Mouse (Mus musculus): Measurements from ENCODE around the gene Chad.
A peak's percentile ranks its signal among the peaks of the same experiment; 100 is the strongest.

Chad gene

DNA sequence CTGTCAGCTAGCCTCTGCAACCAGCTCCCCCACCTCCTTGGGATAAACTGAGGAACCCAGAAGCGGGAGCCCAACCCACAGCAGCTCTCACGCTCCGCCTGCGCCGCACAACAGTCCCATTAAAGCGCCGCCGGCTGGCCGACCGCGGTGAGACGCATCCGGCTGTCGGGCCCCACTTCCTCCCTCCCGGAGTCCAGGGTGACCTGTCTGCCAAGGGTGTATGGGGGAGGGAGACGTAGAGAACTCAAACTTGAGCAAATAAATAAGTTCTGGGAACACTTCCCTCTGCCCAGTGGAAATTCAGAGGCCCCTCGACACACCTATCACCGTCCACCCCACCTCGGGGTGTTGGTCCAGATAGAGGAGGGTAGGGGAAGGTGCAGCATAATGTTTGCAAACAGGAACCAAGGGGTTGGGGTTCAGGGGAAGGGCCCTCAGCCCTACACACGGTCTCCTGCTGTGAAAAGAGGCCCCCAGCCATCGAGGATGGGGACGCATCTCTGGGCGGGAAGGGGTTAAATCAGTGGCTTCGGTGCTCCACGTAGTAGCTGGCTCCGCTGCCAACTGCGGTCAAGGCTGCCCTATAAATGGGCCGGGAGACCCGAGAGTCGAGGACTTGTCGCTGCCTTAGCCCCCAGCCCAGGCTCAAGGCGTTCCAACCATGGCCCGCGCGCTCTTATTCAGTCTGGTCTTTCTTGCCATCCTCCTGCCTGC lies at the start of gene Chad:
Chad (plus strand) TSS at position 611 of the 714 bp plus-strand sequence.
- DNase-seq: peak; percentile 50

DNA sequence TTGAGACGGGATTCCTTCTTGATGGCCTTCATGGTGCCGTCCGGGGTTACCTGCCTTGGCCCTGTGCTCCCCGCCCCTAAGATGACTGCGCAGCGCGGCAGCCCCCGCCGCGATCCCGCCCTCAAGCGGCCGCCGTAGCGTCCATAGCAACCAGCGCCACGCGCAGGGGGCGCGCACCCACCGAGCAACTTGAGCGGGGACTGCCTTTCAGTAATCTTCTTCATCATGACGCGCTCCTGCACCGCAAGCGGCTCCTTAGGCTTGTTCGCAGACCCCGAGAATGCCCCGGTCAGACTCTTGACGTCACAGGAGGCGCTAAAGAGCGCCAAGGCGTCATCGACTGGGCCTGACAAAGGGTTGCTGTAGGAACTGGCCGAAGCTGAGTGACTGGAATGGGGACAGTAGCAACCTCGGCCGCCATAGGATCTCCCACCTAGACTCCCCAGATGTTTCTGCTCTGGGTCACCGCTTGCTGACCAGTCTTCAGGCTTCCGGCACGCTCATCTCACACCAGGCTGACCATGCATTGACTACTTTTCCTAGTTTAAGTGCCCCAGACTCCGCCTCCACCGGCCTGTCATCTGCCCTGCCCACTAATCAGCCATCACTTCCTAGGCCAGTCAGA lies 43.5 kb upstream of the Chad start, which contains the start of gene Mycbpap:
Mycbpap (minus strand) TSS at position 524 of the 625 bp plus-strand sequence.
- peak; percentile 39 for DNase-seq

DNA sequence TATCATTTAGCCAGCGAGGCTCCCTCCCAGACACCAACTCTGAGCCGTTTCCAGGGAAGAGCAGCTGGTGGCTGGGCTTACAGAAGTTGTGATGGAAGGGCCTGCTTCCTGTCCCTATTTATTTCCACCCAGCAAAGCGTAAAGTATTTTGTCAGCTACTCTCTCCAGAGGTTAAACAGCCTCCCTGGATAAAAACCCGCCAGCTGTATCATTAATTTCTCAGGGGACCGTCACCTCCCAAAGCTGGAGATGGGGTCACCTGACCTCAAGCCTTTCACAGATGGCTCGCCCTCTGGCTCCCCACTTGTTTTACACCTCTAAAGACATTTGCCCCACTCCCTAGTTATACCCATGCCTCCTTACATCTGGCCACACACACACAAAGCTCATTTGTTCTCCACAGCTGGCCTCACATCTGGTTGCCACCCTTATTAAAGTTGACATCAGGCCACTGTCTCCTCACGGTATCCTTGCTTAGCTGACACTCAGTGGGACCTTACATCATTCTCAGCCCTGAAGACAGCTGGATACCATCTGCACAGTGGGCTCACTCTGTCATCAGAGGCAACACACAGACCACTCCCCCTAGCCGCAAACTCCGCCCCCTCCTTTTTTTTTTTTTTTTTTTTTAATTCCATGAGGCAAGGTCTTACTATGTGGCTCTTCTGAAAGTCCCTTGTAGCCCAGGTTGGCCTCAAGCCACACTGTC lies 38.5 kb upstream of the Chad start:
- DNase-seq: no peak

DNA sequence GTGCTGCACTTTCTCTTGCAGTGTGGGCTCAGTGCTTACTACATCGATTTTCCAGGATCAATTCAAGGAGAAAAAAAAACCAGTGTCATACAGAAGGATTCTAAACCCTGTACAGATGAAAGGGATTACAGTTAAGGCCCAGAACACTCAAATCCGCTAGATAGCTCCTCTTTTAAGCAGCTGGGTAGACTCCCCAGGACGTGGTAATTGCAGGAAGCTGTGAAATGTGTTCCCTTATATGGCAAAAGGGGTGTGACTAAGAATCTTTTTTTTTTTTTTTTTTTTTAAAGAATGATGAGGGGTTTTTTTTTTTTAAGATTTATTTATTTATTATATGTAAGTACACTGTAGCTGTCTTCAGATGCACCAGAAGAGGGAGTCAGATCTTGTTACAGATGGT lies 36.0 kb upstream of the Chad start:
- DNase-seq: no peak

DNA sequence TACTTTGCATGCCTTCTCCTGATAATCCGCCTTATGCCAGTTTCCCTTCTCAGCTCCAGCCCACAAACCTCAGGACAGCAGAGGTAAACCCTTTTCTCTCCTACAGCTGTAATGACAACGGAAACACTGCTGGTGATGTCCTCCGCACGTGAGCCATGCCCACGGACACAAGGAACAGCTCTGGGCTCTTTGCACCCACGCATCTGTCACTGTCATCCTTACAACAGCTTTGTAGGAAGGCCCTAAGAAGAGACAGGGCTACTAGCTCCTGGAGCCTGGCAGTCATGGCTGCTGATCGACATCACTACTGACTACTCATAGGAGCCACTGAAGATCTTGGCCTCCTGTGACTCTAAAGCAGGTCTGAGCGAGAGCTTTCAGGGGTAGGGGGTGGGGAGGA lies 31.7 kb upstream of the Chad start:
- DNase-seq: no peak

DNA sequence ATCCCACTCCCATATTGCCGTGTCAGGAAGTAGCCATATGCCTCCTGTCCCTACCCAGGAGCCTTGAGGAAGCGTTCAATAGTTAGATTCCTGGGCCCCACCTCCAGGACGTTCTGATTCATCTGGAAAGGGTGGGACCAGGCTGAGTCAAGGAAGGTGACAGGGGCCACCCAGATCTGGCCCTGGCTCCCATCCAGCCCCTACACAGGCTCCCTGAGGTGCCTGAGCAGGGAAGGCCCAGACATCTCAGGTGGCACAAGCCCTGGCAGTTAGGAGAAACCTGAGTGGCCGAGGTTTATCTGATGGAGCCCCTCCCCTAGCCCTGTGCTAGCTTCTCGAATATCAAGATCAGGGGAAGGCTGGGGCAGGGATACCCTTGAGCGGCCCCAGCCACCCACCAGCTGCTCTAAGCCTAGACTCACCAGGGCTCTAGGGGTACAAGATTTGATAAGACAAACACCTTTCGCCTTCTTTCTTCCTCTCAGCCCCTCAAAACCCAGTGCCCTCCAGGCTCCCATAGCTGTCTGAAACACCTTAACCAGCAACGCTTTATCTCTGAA lies 26.0 kb upstream of the Chad start:
- no peak for DNase-seq

DNA sequence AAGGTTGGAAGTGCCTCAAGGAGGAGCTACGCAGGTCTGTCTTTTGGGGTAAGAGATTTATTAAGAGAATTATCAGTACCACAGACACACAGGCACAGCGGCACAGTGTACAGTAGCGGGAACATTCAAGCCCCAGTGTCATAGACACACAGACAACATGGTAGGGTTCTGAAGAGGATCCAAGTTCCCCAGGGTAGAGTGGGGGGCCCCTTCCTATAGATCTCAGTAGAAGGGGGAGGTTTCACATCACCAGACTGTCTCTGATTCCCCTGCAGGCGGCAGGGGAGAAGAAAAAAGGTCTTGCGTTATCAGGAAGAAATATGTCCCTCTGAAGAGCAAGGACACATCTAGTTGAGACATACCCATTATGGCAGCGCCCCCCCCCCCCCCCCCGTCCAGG lies 25.1 kb upstream of the Chad start:
- DNase-seq: no peak

DNA sequence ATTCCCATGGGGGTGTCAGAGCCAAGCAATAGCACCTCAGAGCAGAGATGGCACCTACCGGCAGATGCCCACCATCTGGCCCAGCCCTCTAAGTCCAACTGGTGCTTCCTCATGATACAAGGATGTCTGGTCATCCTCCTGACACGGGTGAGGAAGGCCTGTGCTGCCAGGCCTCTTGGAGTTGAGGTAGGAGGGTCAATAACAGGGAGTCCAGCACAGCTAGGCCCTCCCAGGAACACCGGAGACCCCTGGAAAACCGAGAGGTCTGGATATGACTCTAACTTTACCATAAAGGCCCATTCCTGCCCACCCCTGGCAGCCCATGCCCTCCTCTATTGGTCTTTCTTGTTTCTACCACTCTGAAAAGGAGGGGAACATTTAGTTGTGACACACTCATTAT lies 22.4 kb upstream of the Chad start:
- DNase-seq: no peak

DNA sequence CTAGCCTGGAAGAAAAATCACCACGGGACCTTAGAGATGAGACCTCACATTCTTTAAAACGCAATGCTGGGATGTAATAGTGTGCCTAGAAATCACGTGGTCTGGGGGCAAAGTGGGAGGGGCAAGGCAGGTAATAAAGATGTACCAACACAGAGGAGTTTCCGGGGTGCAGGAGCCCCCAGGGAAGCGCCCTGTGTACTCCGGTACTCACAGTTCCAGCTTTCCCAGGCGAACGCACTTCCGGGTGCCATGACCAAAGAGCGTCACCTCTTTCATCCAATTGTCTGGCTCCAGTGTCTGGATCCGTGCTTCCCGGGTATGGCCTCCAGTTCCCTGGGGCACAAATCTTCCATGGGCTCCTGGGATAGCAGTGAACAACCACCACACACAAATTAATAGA lies 21.5 kb upstream of the Chad start:
- DNase-seq: no peak

DNA sequence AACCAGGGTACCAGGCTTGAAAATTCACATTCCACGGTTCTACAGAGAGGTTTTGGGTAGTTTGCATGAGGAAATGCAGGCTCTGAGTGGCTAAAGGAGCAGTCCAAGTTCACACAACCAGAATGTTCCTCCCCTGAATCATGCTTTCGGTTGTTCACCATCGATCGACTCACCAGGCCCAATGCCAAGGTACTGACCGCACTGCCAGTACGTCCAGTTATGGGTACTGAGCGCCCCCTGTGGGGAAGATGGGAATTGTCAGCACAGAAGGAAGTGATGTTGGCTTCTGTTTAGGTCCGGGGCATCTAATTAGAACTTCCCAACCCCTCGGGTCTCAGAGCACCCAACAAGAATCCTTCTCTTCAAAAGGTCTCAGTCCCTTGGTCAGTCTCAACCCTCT lies 20.9 kb upstream of the Chad start:
- peak; percentile 53 for DNase-seq

DNA sequence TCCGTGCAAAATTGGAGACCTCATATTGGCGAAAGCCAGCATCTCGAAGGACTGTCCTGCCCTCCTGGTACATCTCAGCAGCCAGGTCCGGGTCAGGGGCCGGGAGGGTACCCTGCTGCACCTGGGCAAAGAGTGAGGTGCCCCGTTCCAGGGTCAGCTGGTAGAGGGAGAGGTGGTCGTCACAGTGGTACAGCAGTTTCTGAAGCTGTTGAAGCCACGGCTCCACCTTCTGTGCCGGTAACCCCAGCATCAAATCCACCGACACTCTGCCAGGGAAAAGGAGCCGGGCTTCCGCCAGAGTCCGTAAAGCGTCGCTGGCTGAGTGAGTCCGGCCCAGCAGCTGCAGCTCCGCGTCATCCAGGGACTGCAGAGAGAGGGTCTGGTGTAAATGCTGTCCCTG lies 20.4 kb upstream of the Chad start:
- no peak for DNase-seq

DNA sequence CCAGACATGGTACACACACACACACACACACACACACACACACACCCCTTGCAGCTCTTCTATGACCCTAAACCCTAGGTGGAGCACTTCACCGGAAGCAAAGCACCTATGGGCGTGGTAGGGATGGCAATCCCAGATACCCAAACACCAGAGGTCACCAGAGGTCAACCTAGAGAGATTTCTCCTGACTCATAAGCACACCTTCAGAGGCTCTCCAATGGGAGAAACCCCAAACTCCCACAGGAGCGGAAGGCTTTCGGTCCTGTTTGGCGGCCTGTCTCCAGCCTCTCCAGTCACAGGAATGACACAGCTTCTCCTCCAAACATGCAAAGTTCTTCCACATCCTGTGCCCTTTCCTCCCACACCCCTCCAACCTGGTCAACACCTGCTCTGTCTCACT lies 18.5 kb upstream of the Chad start:
- no peak for DNase-seq

DNA sequence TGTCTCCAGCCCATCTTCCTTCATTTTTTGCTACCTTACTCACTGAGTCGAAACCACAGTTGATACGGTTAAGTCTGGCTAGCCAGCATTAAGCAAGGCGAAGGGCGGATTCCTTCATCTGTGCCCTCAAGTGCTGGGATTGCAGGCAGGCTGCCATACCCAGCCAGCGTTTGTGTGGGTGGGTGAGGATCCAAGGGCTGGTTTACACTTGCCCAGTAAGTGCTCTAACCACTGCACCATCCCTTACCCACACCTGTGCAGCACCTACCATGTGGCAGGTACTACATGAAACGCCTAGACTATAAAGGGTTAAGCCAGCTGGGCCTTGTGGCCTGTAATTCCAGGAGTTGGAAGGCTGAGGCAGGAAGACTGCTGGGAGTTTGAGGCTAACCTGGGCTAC lies 17.6 kb upstream of the Chad start:
- DNase-seq: no peak

DNA sequence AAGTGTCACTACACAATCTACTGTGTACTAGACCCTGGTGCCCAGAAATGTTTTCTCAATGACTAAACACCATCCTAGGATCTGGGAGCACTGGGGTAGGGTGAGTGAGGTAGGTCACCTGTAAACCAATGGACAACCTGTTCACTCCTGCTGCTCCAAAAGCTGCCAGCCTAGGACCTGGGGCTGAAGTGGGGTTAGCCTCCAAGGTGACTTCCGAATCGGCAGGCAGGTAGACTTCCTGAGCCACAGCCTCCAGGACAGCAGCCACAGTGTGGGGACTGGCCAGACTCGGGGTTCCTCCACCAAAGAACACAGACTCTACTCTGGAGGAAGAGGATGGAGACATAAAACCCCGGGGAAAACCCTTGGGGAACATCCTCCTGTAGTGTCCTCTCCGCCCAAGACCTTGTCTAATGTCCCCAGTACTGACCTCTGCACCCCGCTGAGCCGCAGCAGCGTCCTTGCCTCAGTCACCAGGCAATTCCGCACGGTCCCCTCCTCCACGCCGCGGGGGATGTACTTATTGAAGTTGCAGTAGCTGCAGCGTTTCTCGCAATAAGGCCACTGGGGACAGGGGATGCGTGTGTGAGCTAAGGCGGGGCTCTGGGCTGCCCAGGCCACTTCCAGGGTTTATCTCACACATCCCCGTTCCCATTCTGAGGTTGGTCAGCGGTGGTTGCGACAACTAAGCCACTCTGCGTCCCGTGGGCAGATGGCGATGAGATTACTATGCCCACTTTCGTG lies 16.6 kb upstream of the Chad start:
- DNase-seq: peak; percentile 44

DNA sequence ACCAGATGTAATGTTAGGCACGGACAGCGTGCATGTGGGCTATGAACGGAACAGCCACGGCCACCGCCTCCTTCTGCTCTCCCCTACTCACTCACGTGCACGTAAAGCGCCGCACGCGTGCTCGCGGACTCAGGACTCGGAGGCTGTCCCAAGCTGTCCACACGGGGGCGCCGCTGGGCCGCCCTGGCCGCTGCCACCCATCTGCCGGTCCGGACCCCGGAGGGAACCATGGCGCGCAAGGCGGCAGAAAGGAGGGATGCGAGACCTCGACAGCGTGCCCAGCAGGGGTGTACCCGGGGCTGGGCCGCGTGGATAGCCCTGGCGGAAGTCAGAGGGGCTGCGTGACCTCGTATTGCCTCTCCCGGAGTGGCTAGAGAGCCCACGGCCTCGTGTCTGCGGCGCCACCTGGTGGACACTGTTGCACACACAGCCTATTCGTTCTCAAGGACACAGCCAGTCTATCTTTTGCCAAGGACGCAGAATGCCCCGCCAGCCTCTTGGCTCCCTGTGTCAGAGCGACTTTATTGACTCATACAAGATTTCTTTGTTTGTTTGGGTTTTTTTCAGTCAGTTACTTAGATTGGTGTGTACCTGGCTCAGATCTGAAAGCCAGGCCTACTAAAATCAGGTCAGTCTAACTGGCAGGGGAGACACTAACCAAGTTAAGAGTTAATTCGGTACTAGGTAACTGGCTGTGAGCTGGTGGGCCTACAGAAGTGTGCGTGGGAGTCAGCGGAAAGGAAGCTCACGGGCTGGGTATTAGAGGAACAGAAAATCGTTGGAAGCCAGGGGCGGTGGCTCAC lies 15.8 kb upstream of the Chad start, which contains the start of gene Rsad1:
Rsad1 (minus strand) TSS at position 368 of the 803 bp plus-strand sequence.
- peak; percentile 93 for DNase-seq

DNA sequence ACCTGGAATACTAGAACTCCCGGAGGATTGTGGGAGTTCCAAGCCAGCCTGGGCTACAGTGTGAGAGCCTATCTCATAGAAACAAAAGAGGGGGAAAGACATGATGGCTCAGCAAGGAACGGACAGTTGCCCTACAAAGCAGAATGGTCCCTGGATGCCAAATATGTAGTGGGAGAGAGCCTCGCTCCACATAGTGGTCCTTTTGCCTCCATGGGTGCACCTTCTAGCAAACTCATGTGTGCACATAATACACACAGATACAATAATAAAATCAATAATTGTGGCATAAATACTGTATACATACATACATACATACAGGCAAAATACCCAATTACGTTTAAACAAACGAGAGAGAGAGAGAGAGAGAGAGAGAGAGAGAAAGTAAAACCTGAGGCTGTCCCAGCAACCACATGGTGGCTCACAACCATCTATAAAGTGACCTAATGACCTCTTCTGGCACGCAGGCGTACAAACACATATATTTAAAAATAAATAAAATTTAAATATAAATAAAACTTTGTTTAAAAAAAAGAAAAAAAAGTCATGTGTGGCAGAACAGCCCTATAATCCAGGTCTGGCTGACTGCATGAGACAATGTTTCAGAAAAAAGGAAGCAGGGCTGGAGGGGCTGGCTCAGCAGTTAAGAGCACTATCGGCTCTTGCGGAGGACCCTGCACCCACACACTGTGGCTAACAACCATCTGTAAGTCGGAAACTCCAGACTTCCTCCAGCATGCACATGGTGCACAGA lies 15.0 kb upstream of the Chad start:
- no peak for DNase-seq

DNA sequence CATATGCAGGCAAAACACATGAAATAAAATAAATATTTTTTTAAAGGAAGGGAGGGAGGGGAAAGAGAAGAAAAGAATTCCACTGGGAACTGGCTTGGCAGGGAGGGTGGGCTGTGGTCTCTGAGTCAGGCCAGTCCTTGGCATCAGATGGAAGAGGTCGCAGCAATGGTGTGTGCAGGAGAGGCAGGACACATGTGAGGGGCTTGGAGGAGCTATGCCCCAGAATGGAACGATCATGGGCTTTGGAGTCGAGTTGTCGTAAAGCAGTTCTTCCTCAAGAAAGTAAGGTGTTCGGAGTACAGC lies 14.5 kb upstream of the Chad start:
- DNase-seq: no peak

DNA sequence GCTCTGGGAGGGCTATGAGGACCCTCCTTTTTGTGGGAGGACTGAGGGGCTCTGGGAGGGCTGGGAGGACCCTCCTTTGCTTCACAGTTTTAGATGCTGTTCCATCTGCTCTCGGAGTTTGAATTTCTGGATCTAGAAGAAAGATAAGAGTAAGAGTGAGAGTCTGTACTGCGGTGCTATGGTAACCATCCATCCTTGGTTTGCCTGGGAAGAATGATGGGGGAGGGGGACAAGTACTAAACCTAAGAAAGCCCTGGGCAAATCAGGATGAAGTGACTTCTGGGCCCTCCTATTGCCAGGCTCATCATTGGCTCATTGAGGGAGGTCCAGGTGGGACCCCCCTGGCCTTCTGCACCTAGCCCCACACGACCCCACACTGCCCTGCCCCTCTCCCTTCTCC lies 6.6 kb upstream of the Chad start:
- no peak for DNase-seq

DNA sequence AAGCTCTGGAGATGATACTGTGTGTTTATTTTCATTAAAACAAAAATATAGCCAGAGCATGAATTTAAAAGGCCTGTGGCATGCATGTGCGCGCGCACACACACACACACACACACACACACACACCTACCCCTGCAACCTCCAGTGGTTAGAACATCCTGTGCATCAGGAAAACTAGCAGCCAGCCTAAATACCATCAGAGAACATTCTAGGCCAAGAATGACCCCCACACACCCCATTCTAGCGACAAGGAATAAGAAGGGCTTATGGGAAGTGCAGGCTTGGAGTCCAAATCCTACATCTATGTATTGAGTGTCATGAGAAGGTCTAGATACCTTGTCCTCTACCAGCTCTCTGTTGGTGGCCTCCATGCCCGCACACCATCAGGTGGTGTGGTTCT lies 1.5 kb upstream of the Chad start:
- DNase-seq: no peak

DNA sequence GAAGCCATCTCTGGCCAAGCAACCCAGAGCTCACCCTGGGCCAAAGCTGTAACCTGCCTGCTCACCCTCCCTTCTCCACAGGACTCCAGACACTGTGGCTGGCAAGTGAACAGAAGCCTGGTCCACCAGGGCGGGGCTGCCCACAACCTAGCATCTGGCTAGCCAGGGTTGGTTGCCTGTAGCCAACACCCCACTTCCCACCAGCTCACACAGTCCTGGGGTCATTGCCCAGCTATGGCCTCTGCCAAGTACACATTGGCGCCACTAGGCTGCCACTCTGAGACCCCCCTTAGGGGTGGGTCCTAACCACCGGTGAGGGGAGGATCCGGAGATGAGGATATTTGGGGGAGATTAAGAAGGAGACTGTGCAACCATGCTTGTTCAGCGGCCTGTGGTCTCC lies 1.0 kb upstream of the Chad start:
- no peak for DNase-seq

DNA sequence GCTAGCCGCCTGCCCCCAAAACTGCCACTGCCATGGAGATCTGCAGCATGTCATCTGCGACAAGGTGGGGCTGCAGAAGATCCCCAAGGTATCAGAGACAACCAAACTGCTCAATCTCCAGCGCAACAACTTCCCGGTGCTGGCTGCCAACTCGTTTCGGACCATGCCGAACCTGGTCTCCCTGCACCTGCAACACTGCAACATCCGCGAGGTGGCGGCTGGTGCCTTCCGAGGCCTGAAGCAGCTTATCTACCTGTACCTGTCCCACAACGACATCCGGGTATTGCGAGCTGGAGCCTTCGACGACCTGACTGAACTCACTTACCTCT lies 268 bp downstream of the Chad start:
- peak; percentile 36 for DNase-seq

DNA sequence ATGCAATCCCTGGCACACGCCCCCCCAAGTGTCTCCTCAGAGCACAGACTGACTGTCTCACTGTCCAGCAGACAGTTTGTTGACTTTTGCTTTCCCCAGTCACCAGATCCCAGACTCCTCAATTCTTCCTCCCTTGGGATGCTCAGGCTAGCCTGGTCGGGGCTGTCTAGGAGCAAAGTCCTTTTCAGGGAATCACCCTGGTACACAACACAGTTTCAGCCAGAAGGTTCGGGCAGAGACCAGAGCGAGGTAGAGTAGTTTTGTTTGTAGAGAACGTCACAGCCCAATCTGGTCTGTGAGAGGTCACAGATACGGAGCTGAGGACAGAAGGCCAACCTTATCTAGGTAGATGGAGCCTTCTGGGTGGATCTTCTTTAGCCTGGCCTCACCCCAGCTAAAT lies 1.7 kb downstream of the Chad start:
- DNase-seq: no peak
